Mouse (Mus musculus) cerebral cortex, adult 2 months (tissue): Measurements from ENCODE around the gene Mbip.

Source experiments
- WGBS: fragments of 180-500 bp; shearing (Covaris S2); methylation state at CpG from one replicate; pipeline ENCODE4 v1.1.7; 2018; 5-methylcytosine and 5-hydroxymethylcytosine counted together

Mbip gene

DNA sequence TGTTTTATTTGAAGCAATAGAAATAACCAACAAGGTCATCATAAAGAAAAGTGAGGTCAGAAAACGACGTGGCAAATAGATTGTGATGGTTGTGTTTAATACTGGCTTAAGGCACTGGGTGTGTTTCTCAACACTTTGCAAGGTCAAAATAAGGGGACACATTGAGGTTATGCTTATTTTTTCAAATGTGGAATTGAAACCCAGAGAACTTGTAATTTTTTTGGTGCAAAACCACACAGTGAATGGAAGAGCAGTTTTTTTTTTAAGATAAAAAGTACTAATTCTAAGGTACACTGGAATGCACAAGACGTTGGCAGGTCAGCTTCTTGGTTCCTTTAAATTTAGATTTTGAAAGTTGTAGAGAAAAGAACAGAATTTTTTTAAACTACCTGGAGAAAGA is 50.5 kb downstream of the Mbip start:
- 89% methylated on average over 3 of the region's 3 CpGs for WGBS

DNA sequence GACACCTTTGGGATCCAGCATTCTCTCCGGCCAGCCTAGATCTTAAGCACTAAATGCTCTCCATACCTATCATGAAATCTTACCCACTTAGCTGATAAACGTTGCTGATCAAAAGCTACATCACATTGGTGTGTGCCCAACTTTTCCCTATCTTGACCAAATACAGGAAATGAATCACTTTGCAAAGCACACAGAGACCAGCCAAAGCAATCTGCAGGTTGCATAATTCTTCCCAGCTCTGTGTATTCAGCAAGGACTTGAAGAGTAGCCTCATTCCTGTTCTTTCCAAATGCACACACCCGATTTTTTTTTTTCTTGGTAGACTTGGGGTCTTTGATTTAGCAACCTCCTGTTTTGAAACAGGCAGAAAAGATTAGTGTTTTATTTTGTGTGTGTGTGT is 57.1 kb downstream of the Mbip start:
- 70% methylated on average over 3 of the region's 3 CpGs for WGBS

DNA sequence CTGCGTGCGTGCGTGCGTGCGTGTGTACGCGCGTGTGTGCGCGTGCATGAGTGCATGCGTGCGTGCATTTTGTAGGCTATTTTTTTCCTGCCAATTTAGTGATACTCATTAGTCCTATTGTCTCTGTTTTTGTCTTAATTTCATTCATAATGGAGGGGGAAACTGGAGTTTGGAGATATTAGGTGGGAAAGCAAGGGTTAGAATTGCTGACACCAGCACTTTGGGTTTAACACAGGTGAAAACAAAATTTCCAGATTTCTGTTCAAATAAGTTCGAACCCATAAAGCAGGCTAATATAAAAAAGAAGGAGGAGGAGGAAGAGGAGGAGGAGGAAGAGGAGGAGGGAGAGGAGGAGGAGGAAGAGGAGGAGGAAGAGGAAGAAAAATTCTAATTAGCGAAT is 58.9 kb downstream of the Mbip start:
- 94% methylated on average over 14 of the region's 14 CpGs for WGBS

GRCm38 (mm10) chr12:56284210-56284609 is 61.5 kb downstream of the Mbip start:
- 76% methylated on average over 2 of the region's 2 CpGs for WGBS

- 86% methylated on average over 3 of the region's 3 CpGs for WGBS
These were observed 64.0 kb downstream of the Mbip start for GRCm38 (mm10) chr12:56281649-56282048.
